Mouse (Mus musculus): ENCODE data around the gene Ly6g6e. TPM values are rescaled to one million over a fixed set of nuclear protein-coding genes. Genes with fewer than 3 reads are reported as not detected.
A peak's percentile ranks its signal among the peaks of the same experiment; 100 is the strongest.

The Ly6g6e gene
- polyA plus RNA-seq (2012; fragmentation: generic; extraction: Trizol) = not detected
- long read RNA-seq, experiment 1 = 0 reads
- long read RNA-seq, experiment 2 = 0 reads

GRCm38 (mm10) chr17:35076507-35077176 is at the start of gene Ly6g6e:
Ly6g6e (plus strand) TSS chr17:35076902.
- H3K4me3 ChIP-seq (ENCODE audit: insufficient read depth, poor library complexity, severe bottlenecking) = no peak within 1 kb of the TSS
- no peaks in the 10 kb centered on the region for H3K36me3 ChIP-seq (ENCODE audit: control insufficient read depth, insufficient read depth)
- peak within 1 kb of the TSS; percentile 42 for H3ac ChIP-seq (ENCODE audit: control insufficient read depth, insufficient read length, low read depth)
- no peaks in the 10 kb centered on the region for H3K79me3 ChIP-seq (ENCODE audit: low read depth)
- no peaks in the 10 kb centered on the region for H3K79me2 ChIP-seq (ENCODE audit: control insufficient read depth, insufficient read depth)
- H3K27me3 ChIP-seq (ENCODE audit: control insufficient read depth, insufficient read depth, insufficient read length) = peaks cover 19% of the 10 kb centered on the region
- TF ChIP-seq MYOD1 (IDR thresholded peaks at IDR 0.05; ENCODE audit: control insufficient read depth, insufficient read length, low read depth) (no peak), USF1 (IDR thresholded peaks at IDR 0.05; ENCODE audit: low read depth) (no peak), CTCF (IDR thresholded peaks at IDR 0.05; ENCODE audit: control insufficient read depth, insufficient read depth, insufficient read length) (no peak), FOSL1 (IDR thresholded peaks at IDR 0.05; ENCODE audit: insufficient read depth, low read length, poor library complexity, severe bottlenecking) (no peak)

GRCm38 (mm10) chr17:35027277-35028068 is 49.2 kb upstream of the Ly6g6e start, which contains the start of gene Sapcd1:
Sapcd1 (minus strand) TSS chr17:35028016.
- no peaks in the 10 kb centered on the region for H3K36me3 ChIP-seq (ENCODE audit: control insufficient read depth, insufficient read depth)
- no peaks in the 10 kb centered on the region for H3K79me2 ChIP-seq (ENCODE audit: control insufficient read depth, insufficient read depth)
- H3K79me3 ChIP-seq (ENCODE audit: low read depth) = no peaks in the 10 kb centered on the region
- TF ChIP-seq USF1 (IDR thresholded peaks at IDR 0.05; ENCODE audit: low read depth) = no peak
- TF ChIP-seq CTCF (IDR thresholded peaks at IDR 0.05; ENCODE audit: control insufficient read depth, insufficient read depth, insufficient read length) = no peak
- no peak for TF ChIP-seq MYOG (IDR thresholded peaks at IDR 0.05; ENCODE audit: control insufficient read depth, extremely low read depth, insufficient read length)
- TF ChIP-seq MYOD1 (IDR thresholded peaks at IDR 0.05; ENCODE audit: control insufficient read depth, insufficient read length, low read depth) = no peak
- no peak for TF ChIP-seq MAX (IDR thresholded peaks at IDR 0.05)
- TF ChIP-seq CEBPB (IDR thresholded peaks at IDR 0.05; ENCODE audit: low read depth) = no peak
- TF ChIP-seq FOSL1 (IDR thresholded peaks at IDR 0.05; ENCODE audit: insufficient read depth, low read length, poor library complexity, severe bottlenecking) = no peak
- no peak within 1 kb of the TSS for H3K4me3 ChIP-seq (ENCODE audit: insufficient read depth, poor library complexity, severe bottlenecking)
- H3K27me3 ChIP-seq (ENCODE audit: control insufficient read depth, insufficient read depth, insufficient read length) = no peaks in the 10 kb centered on the region
- no peak within 1 kb of the TSS for H3ac ChIP-seq (ENCODE audit: control insufficient read depth, insufficient read length, low read depth)

- H3K79me2 ChIP-seq (ENCODE audit: control insufficient read depth, insufficient read depth) = no peaks in the 10 kb centered on the region
- no peak overlapping the region for H3K4me3 ChIP-seq (ENCODE audit: insufficient read depth, poor library complexity, severe bottlenecking)
- no peak overlapping the region for H3ac ChIP-seq (ENCODE audit: control insufficient read depth, insufficient read length, low read depth)
- H3K79me3 ChIP-seq (ENCODE audit: low read depth) = no peaks in the 10 kb centered on the region
- H3K27me3 ChIP-seq (ENCODE audit: control insufficient read depth, insufficient read depth, insufficient read length) = no peaks in the 10 kb centered on the region
- H3K36me3 ChIP-seq (ENCODE audit: control insufficient read depth, insufficient read depth) = no peaks in the 10 kb centered on the region
- TF ChIP-seq CTCF (IDR thresholded peaks at IDR 0.05; ENCODE audit: control insufficient read depth, insufficient read depth, insufficient read length) = no peak
- TF ChIP-seq CEBPB (IDR thresholded peaks at IDR 0.05; ENCODE audit: low read depth) = no peak
- no peak for TF ChIP-seq MYOG (IDR thresholded peaks at IDR 0.05; ENCODE audit: control insufficient read depth, extremely low read depth, insufficient read length)
- no peak for TF ChIP-seq MAX (IDR thresholded peaks at IDR 0.05)
- no peak for TF ChIP-seq FOSL1 (IDR thresholded peaks at IDR 0.05; ENCODE audit: insufficient read depth, low read length, poor library complexity, severe bottlenecking)
- no peak for TF ChIP-seq MYOD1 (IDR thresholded peaks at IDR 0.05; ENCODE audit: control insufficient read depth, insufficient read length, low read depth)
- no peak for TF ChIP-seq USF1 (IDR thresholded peaks at IDR 0.05; ENCODE audit: low read depth)
These were observed 48.4 kb upstream of the Ly6g6e start for GRCm38 (mm10) chr17:35028315-35028714.

- Histone ChIP-seq H3K79me2 (ENCODE audit: control insufficient read depth, insufficient read depth) (no peaks in the 10 kb centered on the region), H3K4me3 (ENCODE audit: insufficient read depth, poor library complexity, severe bottlenecking) (no peak overlapping the region), H3K36me3 (ENCODE audit: control insufficient read depth, insufficient read depth) (no peaks in the 10 kb centered on the region), H3K79me3 (ENCODE audit: low read depth) (no peaks in the 10 kb centered on the region), H3ac (ENCODE audit: control insufficient read depth, insufficient read length, low read depth) (no peak overlapping the region), H3K27me3 (ENCODE audit: control insufficient read depth, insufficient read depth, insufficient read length) (no peaks in the 10 kb centered on the region)
- TF ChIP-seq CTCF (IDR thresholded peaks at IDR 0.05; ENCODE audit: control insufficient read depth, insufficient read depth, insufficient read length) (no peak), MYOD1 (IDR thresholded peaks at IDR 0.05; ENCODE audit: control insufficient read depth, insufficient read length, low read depth) (peak; percentile 48), MAX (IDR thresholded peaks at IDR 0.05) (peak; percentile 65), CEBPB (IDR thresholded peaks at IDR 0.05; ENCODE audit: low read depth) (no peak), MYOG (IDR thresholded peaks at IDR 0.05; ENCODE audit: control insufficient read depth, extremely low read depth, insufficient read length) (no peak), USF1 (IDR thresholded peaks at IDR 0.05; ENCODE audit: low read depth) (no peak), FOSL1 (IDR thresholded peaks at IDR 0.05; ENCODE audit: insufficient read depth, low read length, poor library complexity, severe bottlenecking) (peak; percentile 35)
These were observed 46.8 kb upstream of the Ly6g6e start for GRCm38 (mm10) chr17:35029691-35030532.

GRCm38 (mm10) chr17:35031272-35031671 is 45.4 kb upstream of the Ly6g6e start:
- Histone ChIP-seq H3K27me3 (ENCODE audit: control insufficient read depth, insufficient read depth, insufficient read length) (no peaks in the 10 kb centered on the region), H3K79me2 (ENCODE audit: control insufficient read depth, insufficient read depth) (no peaks in the 10 kb centered on the region)

More at GRCm38 (mm10) chr17:35031272-35031671, 45.4 kb upstream of the Ly6g6e start:
- no peak for TF ChIP-seq MYOD1 (IDR thresholded peaks at IDR 0.05; ENCODE audit: control insufficient read depth, insufficient read length, low read depth)
- TF ChIP-seq USF1 (IDR thresholded peaks at IDR 0.05; ENCODE audit: low read depth) = no peak
- TF ChIP-seq CTCF (IDR thresholded peaks at IDR 0.05; ENCODE audit: control insufficient read depth, insufficient read depth, insufficient read length) = no peak
- no peak for TF ChIP-seq CEBPB (IDR thresholded peaks at IDR 0.05; ENCODE audit: low read depth)
- no peak for TF ChIP-seq FOSL1 (IDR thresholded peaks at IDR 0.05; ENCODE audit: insufficient read depth, low read length, poor library complexity, severe bottlenecking)
- no peak for TF ChIP-seq MAX (IDR thresholded peaks at IDR 0.05)
- no peak for TF ChIP-seq MYOG (IDR thresholded peaks at IDR 0.05; ENCODE audit: control insufficient read depth, extremely low read depth, insufficient read length)
- Histone ChIP-seq H3ac (ENCODE audit: control insufficient read depth, insufficient read length, low read depth) (no peak overlapping the region), H3K79me3 (ENCODE audit: low read depth) (no peaks in the 10 kb centered on the region), H3K36me3 (ENCODE audit: control insufficient read depth, insufficient read depth) (no peaks in the 10 kb centered on the region), H3K4me3 (ENCODE audit: insufficient read depth, poor library complexity, severe bottlenecking) (no peak overlapping the region)
